Mouse (Mus musculus) liver, adult 2 months (tissue): ENCODE measurements around the gene Zfp385c. TPM values are rescaled to one million over a fixed set of nuclear protein-coding genes. Genes with fewer than 3 reads are reported as not detected.

ENCODE experiments used
- DNase-seq: peaks from one replicate; pipeline ENCODE4 v3.0.0-alpha.2; 2011; ENCODE audit warnings: low read depth, low spot score; ENCODE audit errors: extremely low read depth
- H3K27ac ChIP-seq: fragments of 200-500 bp; replicated peaks from 2 replicates; pipeline ENCODE4 v1.5.1; 2012; ENCODE audit warnings: low read depth, mild to moderate bottlenecking, control low read depth, inconsistent platforms, low read length; ENCODE audit not compliant: insufficient read depth
- H3K27me3 ChIP-seq: fragments of 200-500 bp; 2 replicates; pipeline ENCODE4 v1.6.1; 2012; ENCODE audit warnings: mild to moderate bottlenecking, moderate library complexity, low read length, inconsistent platforms; ENCODE audit not compliant: control insufficient read depth, insufficient read depth
- H3K36me3 ChIP-seq: fragments of 200-500 bp; 2 replicates; pipeline ENCODE4 v1.6.1; 2012; ENCODE audit warnings: low read length, inconsistent platforms; ENCODE audit not compliant: control insufficient read depth, insufficient read depth
- H3K4me1 ChIP-seq: fragments of 200-500 bp; 2 replicates; pipeline ENCODE4 v1.6.1; 2011; ENCODE audit warnings: low read length; ENCODE audit not compliant: control insufficient read depth, insufficient read depth
- H3K4me3 ChIP-seq: fragments of 200-500 bp; 2 replicates; pipeline ENCODE4 v1.5.1; 2011; ENCODE audit warnings: low read depth, mild to moderate bottlenecking, control low read depth, low read length, moderate library complexity; ENCODE audit not compliant: insufficient read depth
- H3K79me2 ChIP-seq: fragments of 200-500 bp; 2 replicates; pipeline ENCODE4 v1.6.1; 2012; ENCODE audit warnings: inconsistent platforms, mild to moderate bottlenecking, low read length, moderate library complexity; ENCODE audit not compliant: control insufficient read depth, insufficient read depth
- H3K9ac ChIP-seq: fragments of 200-500 bp; 2 replicates; pipeline ENCODE4 v1.6.1; 2012; ENCODE audit warnings: low read depth, mild to moderate bottlenecking, control low read depth, inconsistent platforms, low read length
- CTCF ChIP-seq: fragments of 200-500 bp; IDR thresholded peaks from 2 replicates; pipeline ENCODE4 v1.5.1; 2011; ENCODE audit warnings: low read depth, low read length, control low read depth
- POLR2A ChIP-seq: fragments of 200-500 bp; IDR thresholded peaks from 2 replicates; pipeline ENCODE4 v1.6.1; 2011; ENCODE audit warnings: low read length, control low read depth; ENCODE audit not compliant: insufficient read depth; ENCODE audit errors: extremely low read depth
- WGBS: fragments of 180-500 bp; shearing (Covaris S2); methylation state at CpG from one replicate; pipeline ENCODE4 v1.1.7; 2018; 5-methylcytosine and 5-hydroxymethylcytosine counted together
- polyA plus RNA-seq: library from polyadenylated mRNA; depleted of rRNA; stranded (reverse); fragments of >200 nt; gene quantifications from 2 replicates; pipeline ENCODE4 v1.2.3, GENCODE M21; 2012
- total RNA-seq: library from RNA; depleted of rRNA; stranded (reverse); fragments of >200 nt; gene quantifications from 2 replicates; pipeline ENCODE4 v1.2.3, GENCODE M21; 2014

The Zfp385c gene
- total and polyA plus RNA-seq, 2 experiments: not detected

DNA sequence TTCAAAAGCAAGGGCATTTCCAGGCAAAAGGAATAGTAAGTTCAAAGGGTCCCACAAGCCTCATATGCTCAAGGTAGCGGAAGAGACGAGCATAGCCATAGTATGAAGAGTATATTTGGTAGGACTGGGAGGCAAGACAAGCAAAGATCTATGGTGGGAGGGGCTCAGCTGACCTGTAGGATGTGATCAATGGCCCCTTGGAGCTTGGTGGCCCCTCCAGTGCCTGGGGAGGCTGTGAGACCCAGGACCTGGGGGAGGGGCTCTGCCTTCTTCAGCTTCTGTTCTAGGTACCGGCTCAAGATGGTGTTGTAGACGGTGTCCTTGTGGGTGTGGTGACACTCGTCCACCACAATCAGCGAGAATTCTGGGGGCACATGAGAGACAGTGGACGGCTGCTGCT lies 10.7 kb upstream of the Zfp385c start:
- no peaks in the 10 kb centered on the region for H3K27me3 ChIP-seq
- peaks cover 2% of the 10 kb centered on the region; the same call in 1 of the 2 replicates for H3K36me3 ChIP-seq
- peak overlapping the region; percentile 69 for H3K9ac ChIP-seq
- TF ChIP-seq POLR2A (no peak), CTCF (no peak)
- no peaks in the 10 kb centered on the region for H3K79me2 ChIP-seq
- H3K4me3 ChIP-seq: peak overlapping the region; percentile 46
- DNase-seq: no peak
- H3K27ac ChIP-seq: peak overlapping the region; percentile 25
- 38% methylated on average over 7 of the region's 7 CpGs for WGBS
- H3K4me1 ChIP-seq: peaks cover 16% of the 10 kb centered on the region

- TF ChIP-seq POLR2A (no peak), CTCF (peak; percentile 73; the same call in 1 of the 2 replicates)
- Histone ChIP-seq H3K27ac (peak overlapping the region; percentile 25; the same call in 1 of the 2 replicates), H3K4me3 (peak overlapping the region; percentile 46), H3K9ac (peak overlapping the region; percentile 69), H3K36me3 (no peaks in the 10 kb centered on the region; the same call in 1 of the 2 replicates), H3K4me1 (peaks cover 16% of the 10 kb centered on the region), H3K79me2 (no peaks in the 10 kb centered on the region), H3K27me3 (no peaks in the 10 kb centered on the region)
- peak; percentile 71 for DNase-seq
- WGBS: 39% methylated on average over 19 of the region's 19 CpGs
Observed at GRCm38 (mm10) chr11:100702081-100702851, 10.0 kb upstream of the Zfp385c start.

- WGBS: 13% methylated on average over 14 of the region's 14 CpGs
- peak; percentile 66 for DNase-seq
Observed at GRCm38 (mm10) chr11:100701301-100701700, 9.0 kb upstream of the Zfp385c start.

GRCm38 (mm10) chr11:100700710-100701109 lies 8.5 kb upstream of the Zfp385c start:
- Histone ChIP-seq H3K27ac (no peak overlapping the region), H3K79me2 (no peaks in the 10 kb centered on the region), H3K36me3 (no peaks in the 10 kb centered on the region; the same call in 1 of the 2 replicates), H3K4me3 (no peak overlapping the region), H3K9ac (no peak overlapping the region), H3K4me1 (peaks cover 16% of the 10 kb centered on the region), H3K27me3 (no peaks in the 10 kb centered on the region)
- no peak for DNase-seq
- TF ChIP-seq POLR2A (no peak), CTCF (no peak)
- WGBS: 60% methylated on average over 3 of the region's 3 CpGs

More at GRCm38 (mm10) chr11:100701301-100701700, 9.0 kb upstream of the Zfp385c start:
- H3K27ac ChIP-seq: no peak overlapping the region
- H3K36me3 ChIP-seq: no peaks in the 10 kb centered on the region; the same call in 1 of the 2 replicates
- no peaks in the 10 kb centered on the region for H3K27me3 ChIP-seq
- H3K4me3 ChIP-seq: no peak overlapping the region
- no peaks in the 10 kb centered on the region for H3K79me2 ChIP-seq
- no peak overlapping the region for H3K9ac ChIP-seq
- peaks cover 16% of the 10 kb centered on the region for H3K4me1 ChIP-seq
- TF ChIP-seq CTCF: no peak
- TF ChIP-seq POLR2A: no peak

- no peak for DNase-seq
- no peaks in the 10 kb centered on the region for H3K79me2 ChIP-seq
- peaks cover 4% of the 10 kb centered on the region for H3K4me1 ChIP-seq
- H3K27ac ChIP-seq: no peak overlapping the region
- TF ChIP-seq CTCF (no peak), POLR2A (no peak)
- H3K4me3 ChIP-seq: no peak overlapping the region
- no peaks in the 10 kb centered on the region; the same call in 1 of the 2 replicates for H3K36me3 ChIP-seq
- no peaks in the 10 kb centered on the region; the same call in 1 of the 2 replicates for H3K27me3 ChIP-seq
- H3K9ac ChIP-seq: no peak overlapping the region
- 77% methylated on average over 7 of the region's 7 CpGs for WGBS
Observed at GRCm38 (mm10) chr11:100697921-100698320, 5.7 kb upstream of the Zfp385c start.

DNA sequence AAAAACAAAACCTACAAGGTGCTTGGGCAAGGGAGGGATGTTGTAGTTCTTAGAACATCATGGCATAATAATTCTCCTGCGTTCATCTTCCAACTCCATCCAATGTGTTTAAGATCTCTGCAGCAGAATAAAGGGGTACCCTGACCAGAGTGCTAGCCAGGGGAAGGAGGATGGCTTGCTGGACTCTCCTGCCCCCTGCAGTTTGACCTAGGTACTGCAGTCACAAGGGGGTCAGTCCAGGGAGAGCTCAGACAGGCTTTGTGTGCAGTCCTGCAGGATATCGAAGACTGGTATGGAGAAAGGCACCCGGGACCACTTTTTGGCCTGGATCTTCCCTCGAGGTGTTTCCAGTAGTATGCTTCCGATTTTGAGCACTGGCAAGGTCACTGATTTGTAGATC lies 2.7 kb upstream of the Zfp385c start:
- no peaks in the 10 kb centered on the region for H3K79me2 ChIP-seq

More for the DNA sequence above, 2.7 kb upstream of the Zfp385c start:
- peak; percentile 19 for DNase-seq
- Histone ChIP-seq H3K27me3 (no peaks in the 10 kb centered on the region; the same call in 1 of the 2 replicates), H3K27ac (no peak overlapping the region), H3K9ac (no peak overlapping the region), H3K4me3 (no peak overlapping the region), H3K4me1 (no peaks in the 10 kb centered on the region), H3K36me3 (no peaks in the 10 kb centered on the region; the same call in 1 of the 2 replicates)
- TF ChIP-seq POLR2A: no peak
- peak; percentile 97 for TF ChIP-seq CTCF
- WGBS: 39% methylated on average over 5 of the region's 5 CpGs
